Mouse (Mus musculus) forebrain, embryonic 11.5 days (tissue): ENCODE measurements around the gene Vps26c. TPM values are rescaled to one million over a fixed set of nuclear protein-coding genes. Genes with fewer than 3 reads are reported as not detected.

ENCODE experiments used
- polyA plus RNA-seq: library from polyadenylated mRNA; unstranded; fragments of >200 nt; fragmentation: Nextera tagmentation; extraction: Ambion mirVana; gene quantifications from 2 replicates; pipeline ENCODE4 v1.2.1, GENCODE M21; 2014

The Vps26c gene
- polyA plus RNA-seq, 1 experiment from 2014 or later = 51.3 TPM

Other genes starting within 250 kb of the Vps26c start
- gene Hlcs, start 213.3 kb downstream of the Vps26c start, polyA plus RNA-seq = 13.8 TPM in 2 replicates
- 5.4 and 5.7 TPM in 2 replicates for gene Ripply3, start 198.4 kb downstream of the Vps26c start, polyA plus RNA-seq
- gene Ttc3, start 156.2 kb downstream of the Vps26c start, polyA plus RNA-seq = 458 and 484 TPM in 2 replicates
- 92.3 and 97.6 TPM in 2 replicates for gene Pigp, start 155.0 kb downstream of the Vps26c start, polyA plus RNA-seq
- gene Dyrk1a, start 43.2 kb upstream of the Vps26c start, polyA plus RNA-seq = 12.0 and 13.5 TPM in 2 replicates